Comparison of ENCODE assay signal across 9 mouse cellular contexts in the genomic region with DNA sequence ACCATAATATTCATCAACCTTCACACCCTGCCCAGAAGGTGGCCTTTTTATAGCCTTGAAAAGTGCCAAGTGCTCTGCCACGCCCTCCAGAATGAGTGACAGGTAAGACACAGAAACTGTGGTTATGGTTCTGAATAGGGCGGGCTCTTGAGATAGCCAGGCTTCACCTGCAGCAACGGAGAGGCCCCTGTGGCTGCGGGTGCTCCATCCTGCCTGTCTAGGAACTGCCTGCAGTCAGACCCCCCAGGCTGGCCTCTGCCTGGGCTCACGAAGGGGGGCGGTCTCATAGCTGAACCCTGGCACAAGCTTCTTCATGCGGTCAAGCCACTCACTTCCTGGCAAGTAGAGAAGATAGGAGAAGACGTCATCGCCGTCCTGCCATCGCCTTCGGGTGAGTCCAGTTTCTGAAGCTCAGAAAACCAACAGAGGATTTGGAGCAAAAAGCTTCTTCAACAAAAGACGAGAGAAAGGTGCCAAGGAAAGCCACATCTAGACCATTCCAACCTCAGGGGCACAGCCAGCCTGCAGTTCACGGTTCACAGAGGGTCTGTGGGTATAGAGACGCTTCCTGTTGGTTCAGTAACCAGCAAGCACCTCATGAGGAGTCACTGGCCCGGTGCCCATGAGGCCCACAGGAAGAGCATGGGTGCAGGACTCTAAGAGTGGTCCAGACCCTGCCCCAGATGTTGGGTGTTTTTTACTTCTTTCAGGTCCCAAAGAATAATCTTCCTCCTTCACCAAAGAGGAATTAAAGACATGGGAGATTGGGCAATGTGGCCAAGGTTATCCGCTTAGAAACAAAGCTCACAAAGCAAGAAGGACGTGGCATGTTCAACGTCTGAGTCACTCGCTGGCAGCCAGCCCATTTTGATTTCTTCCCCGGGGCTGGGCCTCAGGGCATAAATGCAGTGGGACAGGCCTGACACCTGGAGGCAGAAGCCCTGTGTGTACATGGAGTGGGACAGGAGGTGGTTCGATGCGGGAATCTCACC. TPM values are rescaled to one million over a fixed set of nuclear protein-coding genes. Genes with fewer than 3 reads are reported as not detected.
DNase-seq lines count a peak whose midpoint lies in the region; ATAC-seq lines count a peak whose summit lies in the region.
"Had no signal": no experiment of that assay in that cellular context is flagged by ENCODE, and none has a peak within 500 bp of the region (broad histone marks: within the 10 kb centered on the region; RNA-seq: fewer than 3 reads in every experiment).

No protein-coding gene starts in this region.

- peaks cover 20% of the 10 kb centered on the region for H3K36me3 ChIP-seq in megakaryocyte, embryonic 14.5 days (replicated peaks; ENCODE audit: low read length)
- H3K36me3 ChIP-seq in stomach, embryonic 15.5 days, result no peaks in the 10 kb centered on the region
- H3K36me3 ChIP-seq: neural tube, embryonic 12.5 days had no signal

- peak overlapping the region; percentile 90 for H3K4me3 ChIP-seq in megakaryocyte, embryonic 14.5 days (replicated peaks)
- no peak overlapping the region for H3K4me3 ChIP-seq in stomach, embryonic 15.5 days (replicated peaks)
- H3K4me3 ChIP-seq: neural tube, embryonic 12.5 days had no signal

- peak overlapping the region; percentile 82 for H3K27ac ChIP-seq in stomach, embryonic 15.5 days
- H3K27ac ChIP-seq: neural tube, embryonic 12.5 days had no signal

- ATAC-seq in erythroblast, adult 5-6 weeks (replicated peaks; ENCODE audit: low FRiP score, poor library complexity, severe bottlenecking), result peak; percentile 43; the same call in 1 of the 2 replicates
- ATAC-seq in stomach, embryonic 15.5 days (ENCODE audit: insufficient read depth, low FRiP score, low read depth), result peak; percentile 79

- H3K9ac ChIP-seq in stomach, embryonic 15.5 days, result no peak overlapping the region
- H3K9ac ChIP-seq: neural tube, embryonic 12.5 days had no signal

- no peaks in the 10 kb centered on the region for H3K27me3 ChIP-seq in megakaryocyte, embryonic 14.5 days (replicated peaks)
- H3K27me3 ChIP-seq in stomach, embryonic 15.5 days (replicated peaks), result no peaks in the 10 kb centered on the region
- H3K27me3 ChIP-seq: neural tube, embryonic 12.5 days had no signal

- no peaks in the 10 kb centered on the region for H3K9me3 ChIP-seq in megakaryocyte, embryonic 14.5 days
- H3K9me3 ChIP-seq in stomach, embryonic 15.5 days, result no peaks in the 10 kb centered on the region
- H3K9me3 ChIP-seq: neural tube, embryonic 12.5 days had no signal

- 55% methylated on average over 23 of the region's 23 CpGs for whole genome bisulfite sequencing in stomach, embryonic 15.5 days

- peak; percentile 15 for DNase-seq in cerebellum, adult 11 months
- no peak for DNase-seq in cerebellum, adult 9-10 months
- peak; percentile 98 for DNase-seq in adrenal gland, adult 2 months
- peak; percentile 98 for DNase-seq in heart, postnatal 4 days
- DNase-seq in left cerebral cortex, adult 9 months (ENCODE audit: low spot score in 2 of 2), result peak; percentile 52 to 79

- peaks cover 100% of the 10 kb centered on the region for H3K4me1 ChIP-seq in megakaryocyte, embryonic 14.5 days
- H3K4me1 ChIP-seq in stomach, embryonic 15.5 days, result peaks cover 20% of the 10 kb centered on the region
- H3K4me1 ChIP-seq: neural tube, embryonic 12.5 days had no signal

- 0 out of 2 replicates have a peak overlapping the region, but pooled peaks have one; percentile 17 for H3K4me2 ChIP-seq in stomach, embryonic 15.5 days
- H3K4me2 ChIP-seq: neural tube, embryonic 12.5 days had no signal

RNA-seq across cellular contexts. Expression of a gene that starts 24.2 kb away (rescaled TPM):
- total RNA-seq in adrenal gland, adult 2 months (2021), result not detected
- polyA plus RNA-seq in adrenal gland, adult 2 months (2012; rRNA removed), result not detected in 2 replicates
- total RNA-seq in erythroblast, adult 5-6 weeks (2015; ENCODE audit: low replicate concordance), result not detected in 2 replicates
- 1.2 TPM in 1 of 2 replicates, not detected in the other for total RNA-seq in erythroblast, adult 5-6 weeks (2017; ENCODE audit: low replicate concordance)
- total RNA-seq in heart, postnatal 4 days (2021), result under 1 TPM; 0.34 to 0.52 TPM
- not detected in 2 replicates for polyA plus RNA-seq in megakaryocyte, embryonic 14.5 days (2012; ENCODE audit: insufficient read depth, low replicate concordance)
- 0.45 and 0.46 TPM in 2 replicates for polyA plus RNA-seq in stomach, embryonic 15.5 days (2015; fragmentation: Nextera tagmentation; extraction: Ambion mirVana)
- polyA plus RNA-seq: neural tube, embryonic 12.5 days had no signal

RNA-seq across cellular contexts. Expression of a gene that starts 24.2 kb away (rescaled TPM):
- total RNA-seq in adrenal gland, adult 2 months (2021), result under 1 TPM; 0.12 to 0.35 TPM
- polyA plus RNA-seq in adrenal gland, adult 2 months (2012; rRNA removed), result 0.18 and 0.28 TPM in 2 replicates
- total RNA-seq in erythroblast, adult 5-6 weeks (2015; ENCODE audit: low replicate concordance), result 0.84 TPM in 1 of 2 replicates, not detected in the other
- 1.1 TPM in 1 of 2 replicates, not detected in the other for total RNA-seq in erythroblast, adult 5-6 weeks (2017; ENCODE audit: low replicate concordance)
- not detected for total RNA-seq in heart, postnatal 4 days (2021)
- polyA plus RNA-seq in megakaryocyte, embryonic 14.5 days (2012; ENCODE audit: insufficient read depth, low replicate concordance), result 0.19 TPM in 1 of 2 replicates, not detected in the other
- 0.71 and 0.82 TPM in 2 replicates for polyA plus RNA-seq in stomach, embryonic 15.5 days (2015; fragmentation: Nextera tagmentation; extraction: Ambion mirVana)
- polyA plus RNA-seq: neural tube, embryonic 12.5 days had no signal

RNA-seq across cellular contexts. Expression of a gene that starts 37.6 kb away (rescaled TPM):
- 1 to 10 TPM in 1 of 2 experiments, under 1 TPM in 1; 0.29 to 1.7 TPM for total RNA-seq in adrenal gland, adult 2 months (2021)
- 0.43 and 0.56 TPM in 2 replicates for polyA plus RNA-seq in adrenal gland, adult 2 months (2012; rRNA removed)
- total RNA-seq in erythroblast, adult 5-6 weeks (2015; ENCODE audit: low replicate concordance), result 19.9 and 22.1 TPM in 2 replicates
- total RNA-seq in erythroblast, adult 5-6 weeks (2017; ENCODE audit: low replicate concordance), result 5.4 and 7.1 TPM in 2 replicates
- total RNA-seq in heart, postnatal 4 days (2021), result 1 to 10 TPM in 1 of 2 experiments, under 1 TPM in 1; 0.69 to 1.4 TPM
- polyA plus RNA-seq in megakaryocyte, embryonic 14.5 days (2012; ENCODE audit: insufficient read depth, low replicate concordance), result 34.4 and 41.9 TPM in 2 replicates
- polyA plus RNA-seq in stomach, embryonic 15.5 days (2015; fragmentation: Nextera tagmentation; extraction: Ambion mirVana), result 1.4 and 2.1 TPM in 2 replicates
